Mouse (Mus musculus) cerebellum, adult 11-12 months (tissue): Measurements from ENCODE around the gene Fank1.

Experiments
- DNase-seq: peaks from one replicate; pipeline ENCODE4 v3.0.0; 2022

Gene Fank1

DNA sequence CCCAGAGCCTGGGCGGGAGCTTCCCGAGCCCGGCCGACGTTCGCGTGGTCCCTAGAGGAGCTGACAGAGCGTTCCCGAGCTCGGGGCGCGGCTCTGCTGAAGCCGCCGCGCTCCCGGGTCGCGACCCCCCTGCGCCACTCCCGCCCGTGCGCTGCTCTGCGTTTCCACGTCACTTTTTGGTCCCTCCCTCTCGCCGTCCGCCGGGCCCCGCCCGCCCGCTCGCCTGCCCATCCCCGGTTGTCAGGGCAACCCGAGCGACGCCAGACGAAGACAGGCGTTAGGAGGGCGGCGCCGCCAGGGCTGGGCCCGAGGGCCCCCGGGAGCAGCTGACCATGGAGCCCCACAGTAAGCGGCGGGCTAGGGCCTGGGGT is at the start of gene Fank1:
TSS of gene Fank1 (plus strand) at position 236 of the 371 bp plus-strand sequence.
- DNase-seq = peak; percentile 81

GRCm38 (mm10) chr7:133727027-133727426 is 49.6 kb upstream of the Fank1 start:
- DNase-seq = no peak

DNA sequence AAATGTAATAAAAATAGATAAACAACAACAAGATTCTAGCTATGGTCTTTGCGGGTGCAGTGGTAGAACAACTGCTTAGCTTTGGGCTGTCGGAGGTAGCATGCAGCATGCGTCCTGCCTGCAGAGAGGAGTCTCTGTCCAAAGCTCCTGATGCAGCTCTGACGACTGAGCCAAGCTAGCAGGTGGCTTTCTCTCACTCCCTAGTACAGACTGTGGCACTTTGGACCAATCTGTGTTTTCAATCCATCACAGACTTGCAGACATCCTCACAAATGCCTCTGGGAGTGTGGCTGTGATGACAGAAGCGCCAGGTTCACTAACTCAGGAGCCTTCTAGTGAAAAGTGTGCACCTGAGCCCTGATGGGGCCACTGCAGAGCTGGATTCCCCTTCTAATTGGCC is 47.3 kb upstream of the Fank1 start:
- DNase-seq = peak; percentile 28

GRCm38 (mm10) chr7:133730324-133731191 is 46.1 kb upstream of the Fank1 start:
- DNase-seq = peak; percentile 34

GRCm38 (mm10) chr7:133731971-133732645 is 44.6 kb upstream of the Fank1 start:
- peak; percentile 82 for DNase-seq

DNA sequence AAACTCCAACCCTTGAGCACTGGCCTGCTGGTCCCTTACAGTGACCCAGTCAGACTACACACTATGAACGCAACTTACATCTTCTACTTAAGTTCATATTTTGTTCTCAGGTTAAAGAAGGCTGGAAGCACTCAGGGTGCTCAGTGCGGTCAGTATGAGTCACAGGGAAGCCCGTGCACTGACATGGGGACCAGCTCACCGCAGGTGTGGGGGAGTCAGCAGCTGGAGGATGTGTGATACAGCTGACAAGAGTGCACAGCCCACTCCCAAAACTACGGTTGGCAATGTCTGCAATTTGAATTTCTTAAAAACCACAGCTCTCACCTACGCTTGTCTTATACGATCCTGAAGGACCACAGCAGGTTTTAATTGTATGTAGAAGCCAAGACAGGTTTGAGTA is 36.1 kb upstream of the Fank1 start:
- DNase-seq = no peak

- DNase-seq = no peak
Measured at GRCm38 (mm10) chr7:133742530-133743325, 33.9 kb upstream of the Fank1 start.

GRCm38 (mm10) chr7:133743611-133744010 is 33.0 kb upstream of the Fank1 start:
- DNase-seq = no peak

DNA sequence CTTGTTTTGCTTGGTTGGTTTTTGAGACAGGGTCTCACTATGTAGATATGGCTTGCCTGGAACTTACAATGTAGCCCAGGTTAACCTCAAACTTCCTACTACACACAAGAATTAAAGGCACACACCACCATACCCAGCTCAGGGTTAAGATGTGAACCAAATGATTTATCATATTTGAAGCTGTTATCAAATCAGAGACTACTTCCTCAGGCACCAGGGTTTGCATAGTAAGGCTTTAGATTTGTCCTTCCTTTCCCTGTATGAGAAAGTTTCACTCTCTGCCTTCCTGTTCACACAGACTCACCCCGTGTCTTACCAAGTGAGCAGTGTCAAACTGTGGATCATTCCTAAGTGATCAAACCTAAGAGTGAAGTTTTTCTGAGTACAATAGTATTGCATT is 32.5 kb upstream of the Fank1 start:
- no peak for DNase-seq

- DNase-seq = no peak
Measured at GRCm38 (mm10) chr7:133744701-133745100, 32.0 kb upstream of the Fank1 start.

GRCm38 (mm10) chr7:133747372-133747771 is 29.3 kb upstream of the Fank1 start:
- no peak for DNase-seq

- no peak for DNase-seq
Measured at GRCm38 (mm10) chr7:133748753-133749152, 27.9 kb upstream of the Fank1 start.

- DNase-seq = no peak
Measured at GRCm38 (mm10) chr7:133750666-133751065, 26.0 kb upstream of the Fank1 start.

GRCm38 (mm10) chr7:133751163-133751562 is 25.5 kb upstream of the Fank1 start:
- no peak for DNase-seq

GRCm38 (mm10) chr7:133757961-133758455 is 18.7 kb upstream of the Fank1 start:
- DNase-seq = no peak

- no peak for DNase-seq
Measured at GRCm38 (mm10) chr7:133758716-133759115, 17.9 kb upstream of the Fank1 start.

GRCm38 (mm10) chr7:133759611-133760353 is 16.9 kb upstream of the Fank1 start:
- DNase-seq = no peak

GRCm38 (mm10) chr7:133762696-133763095 is 14.0 kb upstream of the Fank1 start:
- DNase-seq = no peak

DNA sequence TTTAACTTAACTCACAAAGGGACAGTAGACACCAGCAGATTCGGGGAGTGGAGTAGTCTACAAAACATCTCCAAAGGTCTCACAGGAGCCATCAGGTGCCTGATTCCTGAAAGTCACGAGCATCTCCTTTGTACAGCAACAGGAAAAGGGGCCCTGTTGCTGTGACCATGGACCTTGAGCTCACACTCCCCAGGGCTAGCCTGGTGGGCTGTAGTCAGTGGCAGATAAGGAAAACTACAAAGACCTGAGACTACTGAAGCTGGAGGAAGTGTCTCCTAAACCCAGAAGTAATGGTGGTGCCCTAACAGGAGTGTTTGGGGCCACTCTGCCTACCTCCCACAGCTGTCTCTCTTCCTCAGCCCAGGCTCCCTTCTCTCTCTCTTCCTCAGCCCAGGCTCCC is 12.2 kb upstream of the Fank1 start:
- DNase-seq = no peak

- no peak for DNase-seq
Measured at GRCm38 (mm10) chr7:133765240-133765848, 11.3 kb upstream of the Fank1 start.

GRCm38 (mm10) chr7:133765849-133766243 is 10.8 kb upstream of the Fank1 start:
- DNase-seq = peak; percentile 92

DNA sequence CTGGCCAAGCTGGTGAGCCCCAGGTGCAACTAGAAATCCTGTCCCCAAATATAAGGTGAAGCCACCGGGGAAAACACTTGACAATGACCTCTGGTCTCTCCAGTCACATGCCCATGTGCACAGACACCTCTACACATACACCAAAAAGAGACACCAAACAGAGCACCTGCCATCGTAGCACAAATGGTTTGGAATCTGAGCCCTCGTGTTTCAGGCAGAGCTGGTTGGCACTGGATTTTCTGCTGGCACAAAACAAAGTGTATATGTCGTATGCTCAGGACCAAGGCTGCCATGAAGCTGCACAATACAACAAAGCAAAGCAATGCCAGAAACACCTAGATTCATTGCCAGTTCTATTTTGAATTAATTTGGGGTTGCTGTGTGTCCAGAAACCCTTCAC is 8.6 kb upstream of the Fank1 start:
- DNase-seq = peak; percentile 41
